Mouse (Mus musculus) heart, postnatal 14 days (tissue): ENCODE measurements around the gene Il18. TPM values are rescaled to one million over a fixed set of nuclear protein-coding genes. Genes with fewer than 3 reads are reported as not detected.
A peak's percentile ranks its signal among the peaks of the same experiment; 100 is the strongest.

Experiments
- DNase-seq, 2 experiments: peaks; one replicate each; pipeline ENCODE4 v3.0.0; 2021 to 2022
- intact Hi-C: fragments of 180-260 bp; cut with DNase I; formaldehyde crosslinking; loops from one replicate; pipeline ENCODE4 v1.15.1; 2025
- long read RNA-seq, 2 experiments: library from polyadenylated mRNA; stranded (forward); transcript quantifications; one replicate each; pipeline ENCODE4 v2.0.0; 2021
- total RNA-seq, 2 experiments: library from RNA; stranded (reverse); gene quantifications; 2 replicates each; pipeline ENCODE4 v1.2.3; 2021

Gene Il18
- total RNA-seq = 1 to 10 TPM; 1.3 to 2.0 TPM
- long read RNA-seq, experiment 1, partial matches to known transcripts = 0 of 1 reads
- long read RNA-seq, experiment 1, other reads (novel, unspliced or antisense) = 1 of 1 reads
- long read RNA-seq, experiment 2 = 0 reads

DNA sequence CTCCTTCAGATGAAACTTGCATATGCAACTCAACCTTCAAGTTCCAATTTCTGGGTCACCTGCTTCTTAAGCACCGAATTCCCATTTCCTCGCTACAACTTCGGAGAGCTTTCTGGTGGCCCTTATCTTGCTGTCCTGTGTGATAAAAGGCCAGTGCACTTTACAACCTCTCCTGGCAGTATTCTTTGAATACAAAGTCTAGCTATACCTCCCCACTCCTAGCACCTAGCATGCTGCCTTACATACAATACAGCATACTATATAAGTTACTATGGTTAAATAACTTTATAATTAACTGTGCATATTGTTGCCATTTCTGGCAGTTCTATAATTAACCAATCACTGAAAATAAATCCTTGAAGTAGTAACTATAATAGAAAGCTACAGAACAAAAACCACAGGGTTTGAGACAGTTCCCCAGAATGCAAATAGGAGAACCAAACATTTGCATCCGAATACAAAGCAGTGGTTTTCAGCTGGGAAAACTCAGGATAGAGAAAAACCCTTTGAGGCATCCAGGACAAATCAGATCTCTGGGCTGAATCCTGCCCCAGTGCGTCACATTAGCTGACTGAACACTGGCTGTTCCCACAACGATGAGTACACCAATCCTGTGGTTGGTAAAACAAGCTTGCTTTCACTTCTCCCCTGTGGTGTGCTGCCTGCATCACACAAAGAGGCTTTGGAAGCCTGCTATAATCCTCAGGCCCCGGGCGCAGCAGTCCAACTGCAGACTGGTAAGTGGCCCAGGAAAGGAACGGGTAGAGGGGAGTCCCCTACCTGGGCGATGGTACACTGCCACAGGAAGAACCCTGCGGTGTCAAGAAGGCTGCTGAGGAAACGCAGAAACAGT is at the start of gene Il18:
TSS of gene Il18 (plus strand) at position 587 of the 853 bp plus-strand sequence.
- intact Hi-C loops = no loop called here
- peak; percentile 9 to 13 for DNase-seq

DNA sequence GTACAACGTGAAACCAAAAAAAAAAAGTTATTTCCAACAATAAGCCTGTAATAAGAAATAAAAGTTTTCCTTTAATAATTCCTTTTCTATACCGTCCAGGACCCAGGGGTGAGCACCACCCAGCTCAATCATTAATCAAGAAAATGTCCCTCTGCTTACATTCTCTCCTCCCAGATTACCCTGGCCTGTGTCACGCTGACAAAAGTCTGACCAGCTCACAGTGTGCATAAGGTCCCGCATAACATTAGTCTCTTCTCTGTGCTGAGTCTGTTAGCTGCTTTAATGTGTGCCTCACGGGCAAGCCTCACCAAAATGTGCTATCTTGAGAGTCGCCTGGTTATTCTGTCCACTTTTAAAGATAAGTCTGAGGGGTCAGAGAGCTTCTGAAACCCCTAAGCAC is 49.2 kb upstream of the Il18 start:
- intact Hi-C loops = no loop called here
- no peak for DNase-seq

DNA sequence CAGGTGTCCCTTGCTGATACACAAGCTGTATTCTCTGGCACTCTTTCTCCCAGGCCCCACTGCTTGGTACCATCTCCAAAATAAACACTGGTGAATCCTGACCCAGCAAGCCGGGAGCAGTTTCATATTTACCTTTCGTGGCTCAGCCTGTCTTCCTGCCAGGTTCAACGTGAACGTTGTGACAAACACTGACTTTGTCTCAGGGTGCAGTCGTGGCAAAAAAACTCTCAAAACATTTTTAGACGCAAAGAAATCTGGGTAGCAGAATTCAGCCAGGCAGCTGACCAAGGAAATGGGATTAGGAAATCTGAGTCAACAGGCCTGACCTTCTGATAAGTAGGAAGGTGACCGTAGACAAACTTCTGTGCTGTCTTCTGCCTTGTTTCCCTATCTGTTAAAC is 47.1 kb upstream of the Il18 start:
- intact Hi-C loops = no loop called here
- DNase-seq = no peak

DNA sequence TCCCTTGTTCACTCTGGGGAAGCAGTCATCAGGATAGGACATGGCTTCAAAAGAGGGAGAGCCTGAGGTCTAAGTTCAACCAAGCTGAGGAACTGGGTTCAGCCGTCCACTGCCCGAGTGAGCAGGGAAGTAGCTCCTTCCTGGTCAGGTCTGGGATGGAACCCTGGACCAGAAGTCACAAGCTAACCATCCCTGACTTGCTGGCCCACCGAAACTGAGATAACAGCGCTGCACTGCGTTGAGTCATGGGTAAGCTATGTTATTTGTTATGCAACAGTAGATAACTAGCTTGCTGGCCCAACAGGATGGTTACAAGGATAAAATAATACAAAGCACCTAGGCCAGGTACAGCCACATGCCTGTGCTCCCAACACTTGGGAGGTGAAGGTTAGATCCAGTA is 39.2 kb upstream of the Il18 start:
- no peak for DNase-seq
- intact Hi-C loops = no loop called here

DNA sequence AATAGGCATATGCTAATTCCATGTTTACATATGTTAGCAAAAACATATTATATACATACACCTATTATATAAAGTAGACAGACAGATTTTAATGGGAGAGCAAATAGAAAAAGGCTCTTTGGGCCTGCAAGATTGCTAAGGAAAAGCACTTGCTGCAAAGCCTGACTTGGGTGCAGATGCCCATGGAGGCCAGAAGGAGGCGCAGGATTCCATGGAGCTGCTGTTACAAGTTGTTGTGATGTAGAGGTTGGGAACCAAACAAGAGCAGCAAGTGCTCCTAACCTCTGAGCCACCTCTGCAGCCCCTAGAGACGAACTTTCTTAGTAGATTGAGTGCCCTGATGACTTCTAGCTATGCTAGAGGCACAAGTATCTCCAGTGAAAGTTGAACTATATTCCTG is 35.8 kb upstream of the Il18 start:
- peak in 1 of 2 experiments; percentile 41 for DNase-seq
- intact Hi-C loops = no loop called here

DNA sequence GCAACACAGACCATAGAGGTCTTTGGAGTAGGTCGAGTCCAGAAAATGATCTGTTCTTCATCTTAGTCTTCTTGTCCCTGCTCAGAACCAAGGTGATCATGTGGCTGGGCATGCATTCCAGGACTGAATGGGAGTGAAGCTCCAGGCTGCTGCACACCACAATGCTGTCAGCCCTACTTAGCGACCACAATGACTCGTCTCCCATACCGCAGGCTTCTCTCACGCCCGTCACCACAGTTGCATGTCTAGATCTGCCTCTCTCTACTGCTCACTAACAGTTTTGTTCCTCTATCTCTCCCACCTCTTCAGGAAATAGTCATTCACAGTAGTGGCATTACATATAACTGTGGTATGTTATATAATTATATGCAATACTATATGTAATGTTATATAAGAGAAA is 33.9 kb upstream of the Il18 start:
- intact Hi-C loops = no loop called here
- DNase-seq = no peak

DNA sequence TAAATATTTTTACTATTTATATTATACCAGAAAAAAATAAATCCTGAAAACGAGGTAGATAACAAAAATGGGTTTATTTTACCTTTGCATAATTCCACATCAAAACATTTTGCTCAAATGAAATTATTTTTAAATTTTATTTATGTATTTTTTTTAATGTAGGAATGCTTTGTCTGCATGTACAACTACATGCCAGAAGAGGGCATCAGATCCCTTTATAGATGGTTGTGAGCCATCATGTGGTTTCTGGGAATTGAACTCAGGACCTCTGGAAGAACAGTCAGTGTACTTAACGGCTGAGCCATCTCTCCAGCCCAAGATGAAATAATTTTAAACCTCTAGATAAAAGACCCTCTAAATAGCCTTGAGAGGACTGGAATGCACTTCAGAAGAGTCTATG is 33.1 kb upstream of the Il18 start:
- no peak for DNase-seq
- intact Hi-C loops = no loop called here

DNA sequence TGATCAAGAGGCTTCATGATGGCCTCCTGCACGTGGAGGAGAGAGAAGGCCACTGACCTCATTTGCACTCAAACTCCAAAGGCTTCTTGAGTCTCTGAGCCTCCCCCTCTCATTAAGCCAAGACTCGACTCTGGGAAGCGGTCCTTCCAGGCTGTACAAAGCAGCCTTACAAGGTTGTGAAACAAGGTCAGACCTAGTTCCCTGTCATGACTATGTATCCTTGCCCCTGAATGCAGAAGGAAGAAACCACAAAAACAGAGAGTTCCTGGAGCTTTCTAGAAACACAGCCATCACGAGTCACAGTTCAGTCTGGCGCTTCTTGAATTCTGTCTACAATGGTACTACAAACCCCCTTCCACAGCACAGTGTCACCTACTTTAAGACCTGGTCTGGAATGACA is 32.1 kb upstream of the Il18 start:
- intact Hi-C loops = no loop called here
- DNase-seq = no peak

DNA sequence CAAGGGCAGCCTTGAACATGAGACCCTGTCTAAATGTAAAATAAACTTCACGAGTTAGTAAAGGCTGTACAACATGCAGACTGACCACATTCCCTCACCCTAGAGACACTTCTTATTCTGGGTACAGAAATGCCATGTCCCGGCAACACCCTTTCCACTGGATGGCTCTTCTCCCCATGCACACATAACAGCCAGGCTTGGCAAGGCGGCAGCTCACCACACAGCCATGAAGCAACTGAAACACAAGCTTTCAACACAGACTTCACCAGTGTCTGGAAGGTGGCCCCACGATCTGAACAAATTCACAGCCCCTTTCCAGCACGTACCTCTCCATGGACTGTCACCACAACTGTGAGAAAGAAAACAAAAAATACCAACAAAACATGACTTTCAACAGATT is 29.7 kb upstream of the Il18 start:
- intact Hi-C loops = loop anchor here (5.0 kb wide), 2 partner anchors 83 to 1033 kb away; no protein-coding TSS in a partner anchor
- no peak for DNase-seq

DNA sequence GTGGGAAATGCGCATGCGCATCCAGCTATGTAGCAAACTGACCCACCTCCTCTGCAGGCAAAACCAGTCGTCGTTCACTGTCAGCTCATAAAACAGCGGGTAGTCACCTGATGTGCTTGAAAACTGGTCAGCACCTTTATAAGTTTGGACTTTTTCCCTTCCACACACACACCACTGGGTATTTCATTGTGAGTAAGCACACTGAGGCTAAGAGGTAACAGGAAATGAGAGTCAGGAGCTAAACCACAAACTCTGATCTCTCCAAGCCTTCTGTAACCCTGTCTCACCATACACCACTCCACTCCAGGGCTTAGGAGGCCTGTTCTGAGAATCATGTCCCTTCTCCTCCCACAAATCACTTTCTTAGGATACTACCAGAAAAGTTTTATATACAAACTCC is 29.0 kb upstream of the Il18 start:
- DNase-seq = no peak
- intact Hi-C loops = loop anchor here (5.0 kb wide), 2 partner anchors 83 to 1033 kb away; no protein-coding TSS in a partner anchor

DNA sequence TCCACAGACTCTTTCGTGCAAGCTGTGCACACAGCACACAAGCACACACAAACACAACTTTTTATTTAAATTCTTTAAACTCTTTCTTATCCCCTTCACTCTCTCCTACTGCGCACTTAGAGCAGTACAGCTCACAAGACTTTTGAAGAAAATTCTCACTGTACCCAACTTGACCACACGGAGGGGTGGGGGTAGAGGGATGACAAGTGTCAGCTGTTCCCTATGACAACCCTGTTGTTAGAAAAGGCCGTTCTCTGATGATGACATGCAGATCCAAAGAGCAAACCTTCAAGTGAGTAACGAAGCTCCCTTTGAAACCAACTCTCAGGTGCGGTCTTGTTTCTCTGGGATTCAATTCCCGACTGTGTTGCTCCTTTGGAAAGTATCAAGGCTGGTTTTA is 26.8 kb upstream of the Il18 start:
- intact Hi-C loops = loop anchor here (1.0 to 5.0 kb wide), 3 partner anchors 65 to 1036 kb away; no protein-coding TSS in a partner anchor
- no peak for DNase-seq

DNA sequence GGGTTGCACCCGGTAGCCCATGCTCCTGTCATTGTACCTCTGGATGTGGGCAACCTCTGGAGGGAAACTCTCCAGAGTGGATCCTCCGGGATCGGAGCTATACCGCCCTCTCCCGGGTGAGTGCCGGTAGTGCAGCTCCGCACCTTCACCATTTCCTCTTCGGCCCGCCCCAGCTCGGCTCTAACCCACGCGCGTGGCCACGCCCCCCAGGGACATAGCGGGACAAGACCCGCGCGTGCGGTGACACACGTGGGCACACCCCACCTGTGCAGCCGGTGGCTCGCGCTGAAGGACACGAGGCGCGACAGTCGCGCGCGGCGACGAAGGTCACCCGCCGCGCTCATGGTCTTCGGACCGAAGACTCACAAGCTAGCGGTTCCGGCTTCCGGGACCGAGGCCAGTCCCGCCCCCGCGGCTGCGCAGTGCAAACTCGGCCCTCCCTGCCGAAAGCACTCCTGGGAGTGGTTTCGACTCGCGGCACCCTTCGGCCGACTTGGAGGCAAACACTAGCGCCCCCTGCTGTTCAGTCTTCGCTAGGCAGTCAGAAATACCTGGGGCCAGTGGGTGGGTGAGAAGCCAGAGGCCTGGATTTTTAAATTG is 26.2 kb upstream of the Il18 start, which contains the start of gene Pts:
TSS of gene Pts (minus strand) at position 432 of the 600 bp plus-strand sequence.
- intact Hi-C loops = loop anchor here (1.0 to 5.0 kb wide), 3 partner anchors 65 to 1036 kb away; no protein-coding TSS in a partner anchor
- DNase-seq = peak; percentile 98 to 99

DNA sequence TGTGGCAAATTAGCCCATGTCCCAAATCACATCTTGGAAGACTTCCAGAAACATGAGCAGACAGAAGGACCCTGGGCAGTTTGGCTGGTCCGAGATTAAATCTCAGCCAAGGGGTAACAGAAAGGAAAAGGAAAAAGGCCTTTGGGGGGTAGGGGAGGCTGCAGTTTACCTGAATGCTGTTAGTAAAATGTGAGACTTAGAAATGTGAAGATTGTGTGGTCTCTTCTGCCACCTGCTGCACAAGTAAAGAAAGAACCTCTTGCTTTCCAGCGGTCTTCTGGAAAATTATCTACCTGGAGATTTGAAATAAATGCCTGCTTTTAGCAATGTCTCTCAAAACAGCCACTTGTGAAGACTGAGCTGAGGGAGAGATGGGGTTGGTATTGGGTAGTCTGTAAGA is 23.7 kb upstream of the Il18 start:
- peak; percentile 29 to 31 for DNase-seq
- intact Hi-C loops = loop anchor here (5.0 to 10.0 kb wide), 2 partner anchors 199 to 1286 kb away; no protein-coding TSS in a partner anchor

DNA sequence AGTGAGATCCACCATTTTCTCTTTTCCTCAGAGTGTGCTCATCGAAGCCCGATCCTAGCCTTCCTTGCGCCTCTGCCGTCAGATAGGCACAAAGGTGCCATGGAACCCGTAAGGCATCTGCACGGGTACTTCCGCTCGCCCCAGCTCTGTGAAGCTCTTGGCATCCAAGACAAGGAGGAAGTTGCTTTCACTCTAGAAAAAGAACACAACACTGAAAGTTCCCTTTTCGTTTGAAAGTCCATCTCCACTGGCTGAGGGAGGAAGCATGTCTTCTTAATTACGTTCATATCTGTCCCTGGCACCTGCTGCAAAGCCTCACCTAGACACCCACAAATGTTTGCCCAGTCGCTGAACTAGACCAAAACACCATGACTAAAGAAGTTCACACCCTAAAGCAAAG is 21.3 kb upstream of the Il18 start:
- intact Hi-C loops = loop anchor here (5.0 to 10.0 kb wide), 2 partner anchors 201 to 1289 kb away; no protein-coding TSS in a partner anchor
- DNase-seq = no peak

DNA sequence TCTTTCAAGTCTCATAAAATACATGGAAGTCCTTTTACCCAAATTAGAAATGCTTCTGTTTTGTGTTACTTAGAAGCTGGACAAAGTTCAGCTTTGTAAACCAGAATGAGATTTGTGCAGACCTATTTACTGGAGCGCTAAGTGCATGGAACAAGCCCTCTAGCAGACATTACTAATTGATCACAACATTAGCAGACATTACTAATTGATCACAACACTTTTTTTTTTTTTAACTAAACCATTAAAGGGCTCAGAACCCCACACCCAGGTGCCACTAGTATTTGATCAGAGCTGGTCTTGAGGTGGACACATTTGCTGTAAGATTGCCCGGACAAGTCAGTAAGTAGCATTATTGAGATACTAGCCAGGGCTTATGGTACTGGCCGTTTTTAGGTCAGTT is 20.8 kb upstream of the Il18 start:
- intact Hi-C loops = loop anchor here (5.0 to 10.0 kb wide), 2 partner anchors 201 to 1289 kb away; no protein-coding TSS in a partner anchor
- no peak for DNase-seq

DNA sequence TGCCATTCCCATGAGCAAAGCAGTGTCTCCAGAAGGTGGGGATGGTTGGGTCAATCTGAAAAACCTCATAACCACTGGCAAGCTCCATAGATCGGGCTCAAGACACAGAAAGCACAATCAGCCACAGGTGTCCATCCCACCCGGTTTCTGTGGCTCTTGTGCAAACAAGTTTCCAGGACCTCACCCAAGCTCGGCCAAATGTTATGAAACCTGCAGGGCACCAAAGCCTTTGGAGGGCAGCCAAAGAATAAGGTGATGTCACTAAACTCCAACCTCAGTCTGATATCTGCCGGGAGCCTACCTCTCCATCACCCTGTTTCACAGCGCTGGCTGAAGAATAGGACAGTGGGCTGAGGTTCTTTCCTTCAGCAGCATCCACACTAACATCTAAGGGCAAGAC is 18.7 kb upstream of the Il18 start:
- intact Hi-C loops = loop anchor here (10.0 kb wide), 1 partner anchor 1291 kb away; no protein-coding TSS in a partner anchor

DNA sequence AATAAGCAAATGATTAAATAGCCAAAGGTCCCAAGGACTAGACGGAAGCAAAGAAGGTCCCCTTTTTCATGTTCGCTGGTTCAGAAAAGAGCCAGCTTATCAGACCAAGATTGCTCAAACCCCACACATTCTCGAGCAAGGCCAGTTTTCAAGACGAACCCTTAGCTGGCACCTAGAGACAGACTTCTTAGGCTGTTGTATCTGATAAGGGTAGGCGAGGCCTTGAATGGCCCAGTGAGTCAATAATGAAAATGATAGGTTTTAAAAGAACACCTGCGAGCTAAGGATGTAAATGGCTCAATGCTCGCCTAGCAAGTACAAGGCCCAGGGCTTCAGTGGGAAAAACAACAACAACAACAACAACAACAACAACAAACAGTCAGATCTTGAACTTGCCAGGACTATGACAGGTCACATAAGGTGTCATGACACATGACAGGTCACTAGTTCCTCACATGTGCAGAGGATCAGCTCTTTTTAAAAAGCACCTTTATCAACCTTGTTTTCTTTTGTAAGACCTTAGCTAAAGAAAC is 18.0 kb upstream of the Il18 start:
- DNase-seq = no peak
- intact Hi-C loops = loop anchor here (10.0 kb wide), 1 partner anchor 1292 kb away; no protein-coding TSS in a partner anchor

More for the DNA sequence above, 18.7 kb upstream of the Il18 start:
- DNase-seq = no peak

DNA sequence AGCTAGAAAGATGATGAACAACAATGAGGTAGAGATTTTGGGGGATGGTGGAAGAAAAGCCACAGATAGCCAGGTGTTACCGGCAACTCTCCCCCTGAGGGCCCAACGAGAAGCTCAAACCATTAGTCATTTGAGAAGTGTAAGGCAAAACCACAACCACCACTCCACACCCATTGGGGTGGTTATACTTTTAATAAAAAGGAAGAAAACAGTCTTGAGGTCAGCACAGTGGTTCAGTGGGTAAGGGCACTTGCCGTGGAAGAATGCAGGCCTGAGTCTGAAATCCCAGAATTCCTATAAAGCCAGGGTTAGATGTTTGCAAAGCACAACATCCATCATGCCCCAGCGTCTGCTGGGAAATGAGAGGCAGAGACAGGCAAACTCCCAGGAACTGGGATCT is 17.3 kb upstream of the Il18 start:
- no peak for DNase-seq
- intact Hi-C loops = loop anchor here (10.0 kb wide), 1 partner anchor 1292 kb away; no protein-coding TSS in a partner anchor

DNA sequence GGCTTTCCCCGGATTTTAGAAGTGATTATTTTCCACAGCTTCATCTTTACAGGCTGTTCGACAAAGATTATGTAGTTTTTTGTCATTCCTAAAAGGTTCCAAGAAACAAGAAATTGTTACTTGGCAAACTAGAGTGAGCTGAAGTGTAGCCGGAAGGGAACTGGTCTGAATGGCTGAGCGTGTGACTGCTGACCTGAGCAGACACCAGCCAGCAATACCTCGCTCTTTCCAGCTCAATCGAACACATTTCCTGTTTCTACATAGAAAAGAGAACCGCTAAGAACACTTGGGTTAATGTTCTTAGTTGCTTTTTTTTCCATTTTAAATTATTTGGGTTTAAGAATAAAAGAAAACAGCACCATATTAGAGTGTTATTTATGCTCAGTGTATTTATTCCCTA is 14.5 kb upstream of the Il18 start:
- intact Hi-C loops = no loop called here
- DNase-seq = no peak

DNA sequence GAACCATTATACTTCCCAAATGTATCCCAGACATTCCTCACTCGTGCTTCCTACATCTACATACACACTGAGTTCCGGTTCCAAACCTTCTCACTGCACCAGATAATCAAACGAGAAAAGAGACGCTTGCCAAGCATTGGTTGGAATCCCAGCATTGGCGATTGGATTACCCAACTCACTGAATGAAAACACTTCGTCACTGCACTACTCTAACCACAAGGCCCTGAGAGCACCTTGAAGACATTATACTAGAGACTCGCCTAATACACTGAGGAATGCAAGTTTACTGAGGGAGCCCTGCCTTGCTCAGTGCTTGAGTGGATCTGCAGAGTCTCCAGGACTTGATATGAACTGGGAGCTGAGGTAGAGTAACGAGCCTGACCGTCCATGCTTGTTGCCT is 12.2 kb upstream of the Il18 start:
- intact Hi-C loops = no loop called here
- DNase-seq = no peak
